Mouse (Mus musculus): Measurements from ENCODE around the gene 1700001C19Rik.

DNA sequence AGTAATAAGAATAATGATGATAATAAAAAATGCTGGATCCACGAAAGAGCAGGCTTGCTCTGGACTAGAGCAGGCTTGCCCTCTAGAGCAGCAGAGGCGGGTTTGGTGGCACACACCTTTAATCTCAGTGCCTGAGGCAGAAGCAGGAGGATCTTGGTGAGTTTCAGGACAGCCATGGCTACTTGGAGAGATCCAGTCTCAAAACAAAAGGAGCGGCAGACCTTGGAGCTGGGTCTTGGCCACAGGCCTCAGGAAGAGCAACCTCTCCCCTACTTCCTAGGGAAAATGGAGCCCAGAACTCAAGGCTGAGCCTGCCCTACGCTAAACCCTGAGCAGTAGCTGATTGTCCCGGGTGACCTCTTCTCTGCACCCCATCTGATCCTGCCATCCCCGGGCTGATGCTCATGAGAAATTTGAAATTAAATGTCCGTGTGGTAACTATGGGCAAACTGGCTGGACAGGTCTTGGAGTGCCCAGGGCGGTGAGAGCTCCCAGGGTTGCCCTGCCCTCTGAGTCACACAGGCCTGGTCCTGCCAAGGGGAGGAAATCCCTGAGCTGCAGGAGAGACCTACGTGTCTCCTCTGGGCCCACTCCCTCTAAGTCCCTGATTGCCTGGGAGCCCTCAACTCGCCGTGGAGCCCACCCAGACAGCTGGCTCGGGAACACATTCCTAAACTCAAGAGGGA, 13.8 kb upstream of the 1700001C19Rik start:
- TF ChIP-seq CTCF (IDR thresholded peaks at IDR 0.05; ENCODE audit: low read depth, low read length) (no peak), POLR2A (IDR thresholded peaks at IDR 0.05; ENCODE audit: insufficient read depth, low read length) (no peak)
